ENCODE assay signal across 30 mouse cellular contexts in genomic region chr8:106526725-106527124, GRCm38 (mm10). TPM values are rescaled to one million over a fixed set of nuclear protein-coding genes. Genes with fewer than 3 reads are reported as not detected.
DNase-seq lines count a peak whose midpoint lies in the region; ATAC-seq and TF ChIP-seq lines count a peak whose summit lies in the region.
"Had no signal": no experiment of that assay in that cellular context is flagged by ENCODE, and none has a peak within 500 bp of the region (broad histone marks: within the 10 kb centered on the region; RNA-seq: fewer than 3 reads in every experiment).

No protein-coding gene starts in this region.

- no peak for ATAC-seq in heart, embryonic 13.5 days (ENCODE audit: extremely low read depth, insufficient number of reproducible peaks, low FRiP score, low TSS enrichment)
- peak; percentile 64 for ATAC-seq in intestine, postnatal 0 days
- ATAC-seq: forebrain, postnatal 0 days had no signal

- H3K9me3 ChIP-seq in heart, embryonic 13.5 days: no peaks in the 10 kb centered on the region
- H3K9me3 ChIP-seq in ES-E14 (ENCODE audit: control insufficient read depth, insufficient read depth, low read depth, low read length): no peaks in the 10 kb centered on the region
- no peaks in the 10 kb centered on the region for H3K9me3 ChIP-seq in embryonic facial prominence, embryonic 10.5 days
- H3K9me3 ChIP-seq in intestine, postnatal 0 days (ENCODE audit: control insufficient read depth): no peaks in the 10 kb centered on the region
- H3K9me3 ChIP-seq: hindbrain, embryonic 15.5 days; limb, embryonic 15.5 days; midbrain, embryonic 12.5 days; neural tube, embryonic 12.5 days had no signal

- in situ Hi-C loops in ES-E14 (cut with MboI; ENCODE audit: low sequenced_read_pairs in 2 of 2, unreplicated experiment in 2 of 2): loop anchor here (5.0 to 25.0 kb wide), 2 partner anchors 94 to 114 kb away; partner anchors contain the start of gene Zfp90 (in 1 of the 2)

- H3K36me3 ChIP-seq in heart, embryonic 13.5 days: peaks cover 22% of the 10 kb centered on the region
- peaks cover 10% of the 10 kb centered on the region; the same call in 1 of the 2 replicates for H3K36me3 ChIP-seq in ES-E14 (ENCODE audit: control insufficient read depth, insufficient read depth, low read length, poor library complexity, severe bottlenecking)
- H3K36me3 ChIP-seq in embryonic facial prominence, embryonic 10.5 days (replicated peaks): peaks cover 30% of the 10 kb centered on the region
- no peaks in the 10 kb centered on the region for H3K36me3 ChIP-seq in intestine, postnatal 0 days (ENCODE audit: control insufficient read depth, insufficient read depth)
- H3K36me3 ChIP-seq: hindbrain, embryonic 15.5 days; midbrain, embryonic 12.5 days; neural tube, embryonic 12.5 days had no signal

- H3K4me1 ChIP-seq in heart, embryonic 13.5 days: peaks cover 58% of the 10 kb centered on the region
- peaks cover 0 to 12% of the 10 kb centered on the region in 2 experiments; a peak in 2 of 4 replicates for H3K4me1 ChIP-seq in ES-E14 (ENCODE audit: control insufficient read depth in 2 of 2, insufficient read depth in 2 of 2, low read length in 2 of 2, poor library complexity in 1 of 2)
- H3K4me1 ChIP-seq in embryonic facial prominence, embryonic 10.5 days: peaks cover 12% of the 10 kb centered on the region
- no peaks in the 10 kb centered on the region for H3K4me1 ChIP-seq in intestine, postnatal 0 days (replicated peaks; ENCODE audit: control insufficient read depth, insufficient read depth, low read length)
- H3K4me1 ChIP-seq: hindbrain, embryonic 15.5 days; midbrain, embryonic 12.5 days; neural tube, embryonic 12.5 days had no signal

- no peak for TF ChIP-seq CTCF in intestine, postnatal 0 days (IDR thresholded peaks at IDR 0.05; ENCODE audit: low read depth)

- H3K27ac ChIP-seq in heart, embryonic 13.5 days (replicated peaks): peak overlapping the region; percentile 82
- H3K27ac ChIP-seq in ES-E14 (ENCODE audit: insufficient read depth, low read depth, low read length, poor library complexity, severe bottlenecking): peak overlapping the region; percentile 52; the same call in 1 of the 2 replicates
- H3K27ac ChIP-seq in embryonic facial prominence, embryonic 10.5 days (replicated peaks): peak overlapping the region; percentile 35
- H3K27ac ChIP-seq in intestine, postnatal 0 days (ENCODE audit: low read depth, low read length): no peak overlapping the region
- H3K27ac ChIP-seq: hindbrain, embryonic 15.5 days; kidney, embryonic 15.5 days; limb, embryonic 15.5 days; liver, embryonic 14.5 days; midbrain, embryonic 12.5 days; neural tube, embryonic 12.5 days had no signal

- no peaks in the 10 kb centered on the region for H3K27me3 ChIP-seq in heart, embryonic 13.5 days (replicated peaks)
- H3K27me3 ChIP-seq in embryonic facial prominence, embryonic 10.5 days (replicated peaks; ENCODE audit: low read depth, poor library complexity, severe bottlenecking): no peaks in the 10 kb centered on the region
- H3K27me3 ChIP-seq in intestine, postnatal 0 days (replicated peaks; ENCODE audit: control insufficient read depth, insufficient read depth, low read length): no peaks in the 10 kb centered on the region
- H3K27me3 ChIP-seq: CH12.LX; hindbrain, embryonic 15.5 days; kidney, embryonic 15.5 days; limb, embryonic 15.5 days; neural tube, embryonic 12.5 days had no signal

- no peak overlapping the region for H3K4me3 ChIP-seq in heart, embryonic 13.5 days
- no peak overlapping the region for H3K4me3 ChIP-seq in ES-E14 (ENCODE audit: insufficient read depth in 1 of 2, low read depth in 1 of 2, low read length in 2 of 2, poor library complexity in 1 of 2, severe bottlenecking in 1 of 2)
- H3K4me3 ChIP-seq in embryonic facial prominence, embryonic 10.5 days: no peak overlapping the region
- H3K4me3 ChIP-seq in intestine, postnatal 0 days (ENCODE audit: low read depth, low read length): no peak overlapping the region
- H3K4me3 ChIP-seq: hindbrain, embryonic 15.5 days; kidney, embryonic 15.5 days; limb, embryonic 15.5 days; midbrain, embryonic 12.5 days; neural tube, embryonic 12.5 days had no signal

- intact Hi-C loops in heart, postnatal 10 days (cut with DNase I): no loop called here

- DNase-seq in heart, postnatal 10 days: no peak
- no peak for DNase-seq in ES-E14 (ENCODE audit: low read depth, low spot score)
- DNase-seq in embryonic facial prominence, embryonic 10.5 days (ENCODE audit: low spot score): no peak
- DNase-seq in adrenal gland, postnatal 36 days: no peak
- DNase-seq in gastrocnemius, adult 18-20 months (ENCODE audit: low spot score): no peak
- DNase-seq: cerebellum, adult 8-10 months; cerebellum, postnatal 36 days; forebrain, postnatal 0 days; gastrocnemius, postnatal 25 days; kidney, adult 11 months; kidney, postnatal 4 days; lung, embryonic 14.5 days; thymus, postnatal 14 days had no signal

- H3K9ac ChIP-seq in heart, embryonic 13.5 days: 0 out of 2 replicates have a peak overlapping the region, but pooled peaks have one; percentile 15
- no peak overlapping the region for H3K9ac ChIP-seq in ES-E14 (ENCODE audit: insufficient read depth, low read depth, low read length, poor library complexity, severe bottlenecking)
- no peak overlapping the region for H3K9ac ChIP-seq in intestine, postnatal 0 days (ENCODE audit: low read depth, low read length)
- H3K9ac ChIP-seq: forebrain, postnatal 0 days; hindbrain, embryonic 15.5 days; kidney, embryonic 15.5 days; limb, embryonic 15.5 days; liver, embryonic 14.5 days; lung, embryonic 14.5 days; midbrain, embryonic 12.5 days; neural tube, embryonic 12.5 days had no signal

- WGBS in heart, embryonic 13.5 days: 42% methylated on average over 6 of the region's 6 CpGs
- 54% methylated on average over 6 of the region's 6 CpGs for WGBS in embryonic facial prominence, embryonic 10.5 days
- WGBS in intestine, postnatal 0 days: 43% methylated on average over 6 of the region's 6 CpGs

- no peak overlapping the region for H3K4me2 ChIP-seq in heart, embryonic 13.5 days
- H3K4me2 ChIP-seq in intestine, postnatal 0 days (replicated peaks; ENCODE audit: low read depth): no peak overlapping the region
- H3K4me2 ChIP-seq: hindbrain, embryonic 15.5 days; kidney, embryonic 15.5 days; limb, embryonic 15.5 days; lung, embryonic 14.5 days; midbrain, embryonic 12.5 days; neural tube, embryonic 12.5 days had no signal

TF ChIP-seq in ES-E14, 5 proteins besides CTCF, POLR2A, EP300 and RAD21:
- TF ChIP-seq ZNF384 (IDR thresholded peaks at IDR 0.05; ENCODE audit: low read depth, low read length) (no peak), MAFK (IDR thresholded peaks at IDR 0.05; ENCODE audit: insufficient read depth, low read depth, low read length) (no peak), HCFC1 (IDR thresholded peaks at IDR 0.05; ENCODE audit: borderline replicate concordance, insufficient read depth, low read length) (no peak), ZC3H11A (IDR thresholded peaks at IDR 0.05; ENCODE audit: borderline replicate concordance, low read depth, low read length) (no peak), CHD2 (IDR thresholded peaks at IDR 0.05; ENCODE audit: low read depth, low read length) (no peak)

RNA-seq across cellular contexts. Expression of gene Cdh3, which starts 16.0 kb away (rescaled TPM):
- 29.5 and 32.0 TPM in 2 replicates for polyA plus RNA-seq in heart, embryonic 13.5 days (2015; fragmentation: Nextera tagmentation; extraction: Ambion mirVana)
- 1 to 10 TPM; 2.8 to 3.3 TPM for total RNA-seq in heart, postnatal 10 days (2021)
- 16.8 and 45.7 TPM in 2 replicates for total RNA-seq in ES-E14 (2012; rRNA removed)
- polyA plus RNA-seq in embryonic facial prominence, embryonic 10.5 days (2016; fragmentation: Nextera tagmentation; extraction: Ambion mirVana): 23.3 and 23.4 TPM in 2 replicates
- 2.9 and 3.6 TPM in 2 replicates for polyA plus RNA-seq in intestine, postnatal 0 days (2015; fragmentation: Nextera tagmentation; extraction: Ambion mirVana)
- total RNA-seq in adrenal gland, postnatal 36 days (2021): under 1 TPM; 0.23 to 0.86 TPM
- total RNA-seq in gastrocnemius, adult 18-20 months (2021): not detected
- total RNA-seq: CH12.LX; hematopoietic stem cell, adult 5-6 weeks; megakaryocyte, adult 5-6 weeks had no signal

RNA-seq across cellular contexts. Expression of gene 6030452D12Rik, which starts 26.4 kb away (rescaled TPM):
- not detected in 2 replicates for polyA plus RNA-seq in heart, embryonic 13.5 days (2015; fragmentation: Nextera tagmentation; extraction: Ambion mirVana)
- total RNA-seq in heart, postnatal 10 days (2021): not detected
- total RNA-seq in ES-E14 (2012; rRNA removed): not detected in 2 replicates
- polyA plus RNA-seq in embryonic facial prominence, embryonic 10.5 days (2016; fragmentation: Nextera tagmentation; extraction: Ambion mirVana): not detected in 2 replicates
- not detected in 2 replicates for polyA plus RNA-seq in intestine, postnatal 0 days (2015; fragmentation: Nextera tagmentation; extraction: Ambion mirVana)
- not detected for total RNA-seq in adrenal gland, postnatal 36 days (2021)
- not detected for total RNA-seq in gastrocnemius, adult 18-20 months (2021)
- total RNA-seq: adrenal gland, postnatal 14 days; CH12.LX; forebrain, postnatal 0 days; gastrocnemius, postnatal 25 days; hematopoietic stem cell, adult 5-6 weeks; left cerebral cortex, postnatal 25 days; megakaryocyte, adult 5-6 weeks had no signal
- polyA plus RNA-seq: brain, embryonic 14.5 days; forebrain, embryonic 11.5 days; forebrain, postnatal 0 days; hindbrain, embryonic 15.5 days; kidney, embryonic 15.5 days; limb, embryonic 15.5 days; liver, embryonic 14.5 days; lung, embryonic 14.5 days; midbrain, embryonic 12.5 days; neural tube, embryonic 12.5 days; spleen, adult 2 months; testis, adult 2 months had no signal

RNA-seq across cellular contexts. Expression of gene Gm10073, which starts 46.5 kb away (rescaled TPM):
- polyA plus RNA-seq in heart, embryonic 13.5 days (2015; fragmentation: Nextera tagmentation; extraction: Ambion mirVana): 6.0 and 11.9 TPM in 2 replicates
- 100 to 1,000 TPM; 112 to 113 TPM for total RNA-seq in heart, postnatal 10 days (2021)
- 83.5 and 86.5 TPM in 2 replicates for total RNA-seq in ES-E14 (2012; rRNA removed)
- 6.0 and 8.1 TPM in 2 replicates for polyA plus RNA-seq in embryonic facial prominence, embryonic 10.5 days (2016; fragmentation: Nextera tagmentation; extraction: Ambion mirVana)
- polyA plus RNA-seq in intestine, postnatal 0 days (2015; fragmentation: Nextera tagmentation; extraction: Ambion mirVana): 8.8 and 9.2 TPM in 2 replicates
- 100 to 1,000 TPM; 132 to 140 TPM for total RNA-seq in adrenal gland, postnatal 36 days (2021)
- total RNA-seq in gastrocnemius, adult 18-20 months (2021): 100 to 1,000 TPM in 1 of 2 experiments, 10 to 100 TPM in 1; 91.6 to 114 TPM
